Mouse (Mus musculus) CH12.LX (cell line): ENCODE measurements around the gene Ccdc162. TPM values are rescaled to one million over a fixed set of nuclear protein-coding genes. Genes with fewer than 3 reads are reported as not detected.

Experiments
- DNase-seq: peaks from one replicate; pipeline ENCODE4 v3.0.0-alpha.2; 2013; ENCODE audit errors: extremely low read depth
- H3K27ac ChIP-seq: 2 replicates; pipeline ENCODE4 v1.5.1; 2012; ENCODE audit warnings: low read depth, mild to moderate bottlenecking, control low read depth, moderate library complexity; ENCODE audit not compliant: insufficient read depth
- H3K27me3 ChIP-seq: replicated peaks from 2 replicates; pipeline ENCODE3; 2012; ENCODE audit warnings: inconsistent platforms
- H3K36me3 ChIP-seq, 2 experiments: replicated peaks in 1 of 2; 2 replicates each; pipeline versions ENCODE3 to v1.6.1; 2012; ENCODE audit warnings: inconsistent platforms in 1 of 2, low read length in 1 of 2, mild to moderate bottlenecking in 1 of 2, mixed read lengths in 1 of 2, moderate library complexity in 1 of 2; ENCODE audit not compliant: control insufficient read depth in 1 of 2, insufficient read depth in 1 of 2
- H3K4me1 ChIP-seq, 2 experiments: 2 replicates each; pipeline ENCODE4 v1.6.1; 2012; ENCODE audit warnings: inconsistent platforms in 1 of 2, moderate library complexity in 1 of 2; ENCODE audit not compliant: insufficient read depth in 2 of 2, control insufficient read depth in 1 of 2
- H3K4me2 ChIP-seq: 2 replicates; pipeline ENCODE4 v1.6.1; 2012; ENCODE audit warnings: low read depth, mild to moderate bottlenecking, control low read depth; ENCODE audit not compliant: poor library complexity, insufficient read depth, severe bottlenecking
- H3K4me3 ChIP-seq, 3 experiments: fragments of 150-350 bp in 1 of 3; sonication (generic) in 1 of 3; replicated peaks in 1 of 3; 2 replicates each; pipeline versions ENCODE3 to v1.5.1; 2011 to 2012; ENCODE audit warnings: low read depth in 2 of 3, low read length in 2 of 3, mild to moderate bottlenecking in 2 of 3, moderate library complexity in 2 of 3, control low read depth in 1 of 3, improper control_type of control experiment in 1 of 3, inconsistent platforms in 1 of 3, mixed read lengths in 1 of 3; ENCODE audit not compliant: poor library complexity in 1 of 3
- H3K79me2 ChIP-seq: replicated peaks from 2 replicates; pipeline ENCODE4 v1.6.1; 2012; ENCODE audit warnings: mild to moderate bottlenecking, moderate library complexity; ENCODE audit not compliant: control insufficient read depth, poor library complexity, insufficient read depth, severe bottlenecking; ENCODE audit errors: extremely low read depth
- H3K9ac ChIP-seq: 2 replicates; pipeline ENCODE4 v1.6.1; 2012; ENCODE audit warnings: low read depth, mild to moderate bottlenecking, control low read depth, moderate library complexity; ENCODE audit not compliant: insufficient read depth
- H3K9me3 ChIP-seq: replicated peaks from 2 replicates; pipeline ENCODE3; 2012; ENCODE audit warnings: low read length, inconsistent platforms, mixed read lengths
- CHD1 ChIP-seq: IDR thresholded peaks from 2 replicates; pipeline ENCODE4 v1.6.1; 2012; ENCODE audit warnings: low read depth, low read length, improper control_type of control experiment, inconsistent platforms
- CTCF ChIP-seq, 2 experiments: IDR thresholded peaks in 1 of 2; conservative IDR thresholded peaks in 1 of 2; 2 replicates each; pipeline ENCODE4 v1.5.1; 2011 to 2012; ENCODE audit warnings: low read depth in 2 of 2, low read length in 2 of 2, improper control_type of control experiment in 1 of 2, inconsistent platforms in 1 of 2, mild to moderate bottlenecking in 1 of 2, moderate library complexity in 1 of 2
- E2F4 ChIP-seq: IDR thresholded peaks from 2 replicates; pipeline ENCODE4 v1.6.1; 2011; ENCODE audit warnings: low read depth, low read length, improper control_type of control experiment; ENCODE audit not compliant: insufficient replicate concordance
- ELF1 ChIP-seq: IDR thresholded peaks from 2 replicates; pipeline ENCODE4 v1.6.1; 2014; ENCODE audit warnings: low read depth, mild to moderate bottlenecking, inconsistent platforms, low read length, improper control_type of control experiment
- ETS1 ChIP-seq: conservative IDR thresholded peaks from 2 replicates; pipeline ENCODE4 v1.6.1; 2012; ENCODE audit warnings: low read depth, mild to moderate bottlenecking, inconsistent platforms, low read length, improper control_type of control experiment, moderate library complexity
- GABPA ChIP-seq: IDR thresholded peaks from 2 replicates; pipeline ENCODE4 v1.6.1; 2012; ENCODE audit warnings: low read depth, low read length, improper control_type of control experiment, inconsistent platforms; ENCODE audit not compliant: insufficient replicate concordance
- IRF4 ChIP-seq: IDR thresholded peaks from 2 replicates; pipeline ENCODE4 v1.6.1; 2014; ENCODE audit warnings: low read depth, mild to moderate bottlenecking, inconsistent platforms, low read length, improper control_type of control experiment
- JUN ChIP-seq: IDR thresholded peaks from 2 replicates; pipeline ENCODE4 v1.6.1; 2011; ENCODE audit warnings: low read depth, mild to moderate bottlenecking, low read length, improper control_type of control experiment, moderate library complexity; ENCODE audit not compliant: insufficient read depth
- JUND ChIP-seq: conservative IDR thresholded peaks from 2 replicates; pipeline ENCODE4 v1.6.1; 2011; ENCODE audit warnings: low read depth, low read length, improper control_type of control experiment
- KAT2A ChIP-seq: IDR thresholded peaks from 2 replicates; pipeline ENCODE4 v1.6.1; 2012; ENCODE audit warnings: low read length, improper control_type of control experiment, inconsistent platforms; ENCODE audit not compliant: insufficient replicate concordance
- MAZ ChIP-seq: IDR thresholded peaks from 2 replicates; pipeline ENCODE4 v1.6.1; 2012; ENCODE audit warnings: low read depth, mild to moderate bottlenecking, inconsistent platforms, low read length, improper control_type of control experiment, moderate library complexity
- MEF2A ChIP-seq: IDR thresholded peaks from 2 replicates; pipeline ENCODE4 v1.6.1; 2014; ENCODE audit warnings: low read depth, mild to moderate bottlenecking, inconsistent platforms, low read length, improper control_type of control experiment, borderline replicate concordance
- MYC ChIP-seq: IDR thresholded peaks from 2 replicates; pipeline ENCODE4 v1.6.1; 2011; ENCODE audit warnings: low read depth, mild to moderate bottlenecking, improper control_type of control experiment, low read length
- NRF1 ChIP-seq: IDR thresholded peaks from 2 replicates; pipeline ENCODE4 v1.6.1; 2014; ENCODE audit warnings: low read depth, mild to moderate bottlenecking, inconsistent platforms, low read length, improper control_type of control experiment, moderate library complexity
- POLR2A ChIP-seq: IDR thresholded peaks from 2 replicates; pipeline ENCODE4 v1.6.1; 2011; ENCODE audit warnings: low read depth, mild to moderate bottlenecking, improper control_type of control experiment, low read length
- POLR2AphosphoS2 ChIP-seq: IDR thresholded peaks from 2 replicates; pipeline ENCODE4 v1.6.1; 2011; ENCODE audit warnings: low read depth, low read length, improper control_type of control experiment
- RAD21 ChIP-seq: IDR thresholded peaks from 2 replicates; pipeline ENCODE4 v1.6.1; 2011; ENCODE audit warnings: low read depth, mild to moderate bottlenecking, low read length, improper control_type of control experiment, moderate library complexity
- RCOR1 ChIP-seq: conservative IDR thresholded peaks from 2 replicates; pipeline ENCODE4 v1.6.1; 2012; ENCODE audit warnings: low read depth, mild to moderate bottlenecking, inconsistent platforms, low read length, improper control_type of control experiment
- SMC3 ChIP-seq: IDR thresholded peaks from 2 replicates; pipeline ENCODE4 v1.6.1; 2011; ENCODE audit warnings: low read depth, low read length, improper control_type of control experiment
- TBP ChIP-seq: conservative IDR thresholded peaks from 2 replicates; pipeline ENCODE4 v1.6.1; 2011; ENCODE audit warnings: low read depth, low read length, improper control_type of control experiment
- UBTF ChIP-seq: IDR thresholded peaks from 2 replicates; pipeline ENCODE4 v1.6.1; 2012; ENCODE audit warnings: low read depth, mild to moderate bottlenecking, inconsistent platforms, low read length, improper control_type of control experiment, moderate library complexity
- USF2 ChIP-seq: conservative IDR thresholded peaks from 2 replicates; pipeline ENCODE4 v1.6.1; 2011; ENCODE audit warnings: low read depth, low read length, improper control_type of control experiment
- dilution Hi-C: fragments of 300-500 bp; cut with MboI; formaldehyde crosslinking; loops from 2 replicates; pipeline ENCODE4 v1.14.3; 2020; ENCODE audit warnings: low sequenced_read_pairs; ENCODE audit not compliant: extremely low pct_unique_long_range_greater_than_20kb, extremely low pct_ligation_motif_present
- in situ Hi-C: fragments of 300-500 bp; cut with MboI; formaldehyde crosslinking; loops from 3 replicates; pipeline ENCODE4 v1.14.3; 2019; ENCODE audit warnings: low sequenced_read_pairs, low pct_ligation_motif_present, low pct_unique_long_range_greater_than_20kb, mixed read lengths
- polyA plus RNA-seq: library from polyadenylated mRNA; unstranded; fragments of >175 nt; gene quantifications from 2 replicates; pipeline ENCODE4 v1.2.1, GENCODE M21; 2012; ENCODE audit warnings: low read depth; ENCODE audit not compliant: insufficient read length
- total RNA-seq, 2 experiments: library from RNA; depleted of rRNA; stranded (reverse); fragments of 300-350 nt in 1 of 2; fragments of >200 nt in 1 of 2; gene quantifications; 2 replicates each; pipeline ENCODE4 v1.2.3; 2012 to 2014

The Ccdc162 gene
- total and polyA plus RNA-seq, 3 experiments, result 0.64 to 1.3 (median 1.3) TPM

GRCm38 (mm10) chr10:41583383-41583782 is 133.1 kb downstream of the Ccdc162 start:
- Histone ChIP-seq H3K27ac (no peak overlapping the region), H3K4me3 (no peak overlapping the region), H3K4me2 (no peak overlapping the region), H3K9ac (no peak overlapping the region), H3K9me3 (no peaks in the 10 kb centered on the region), H3K4me1 (peaks cover 6 to 32% of the 10 kb centered on the region in 2 experiments), H3K27me3 (no peaks in the 10 kb centered on the region), H3K36me3 (no peaks in the 10 kb centered on the region), H3K79me2 (no peaks in the 10 kb centered on the region)
- no peak for TF ChIP-seq TBP
- no peak for TF ChIP-seq ELF1
- TF ChIP-seq CTCF (conservative IDR thresholded peaks at IDR 0.05 in 1 of 2, IDR thresholded peaks at IDR 0.05 in 1 of 2; ENCODE audit: low read depth in 2 of 2, low read length in 2 of 2), result no peak
- in situ Hi-C loops, result no loop called here
- DNase-seq, result no peak
- dilution Hi-C loops, result no loop called here

- H3K4me1 ChIP-seq, result peaks cover 6 to 36% of the 10 kb centered on the region in 2 experiments
- TF ChIP-seq POLR2A (no peak), POLR2AphosphoS2 (no peak), CHD1 (no peak), IRF4 (no peak), KAT2A (no peak), RAD21 (no peak), MAZ (no peak), ETS1 (no peak), JUN (no peak), JUND (no peak), GABPA (no peak), UBTF (no peak), USF2 (no peak), SMC3 (no peak), E2F4 (no peak), CTCF (conservative IDR thresholded peaks at IDR 0.05 in 1 of 2, IDR thresholded peaks at IDR 0.05 in 1 of 2; ENCODE audit: low read depth in 2 of 2, low read length in 2 of 2) (no peak), MEF2A (no peak), RCOR1 (no peak), MYC (no peak), NRF1 (no peak)
- TF ChIP-seq, all 38 proteins: peak for 0
- Histone ChIP-seq H3K79me2 (no peaks in the 10 kb centered on the region), H3K4me3 (no peak overlapping the region), H3K9me3 (no peaks in the 10 kb centered on the region), H3K4me2 (no peak overlapping the region), H3K27ac (no peak overlapping the region), H3K36me3 (no peaks in the 10 kb centered on the region), H3K9ac (no peak overlapping the region), H3K27me3 (no peaks in the 10 kb centered on the region)
- in situ Hi-C loops, result no loop called here
- no peak for DNase-seq
- dilution Hi-C loops, result no loop called here
Observed at GRCm38 (mm10) chr10:41582901-41583361, 133.5 kb downstream of the Ccdc162 start.
